Mouse (Mus musculus): ENCODE data around the gene Ociad2.

DNA sequence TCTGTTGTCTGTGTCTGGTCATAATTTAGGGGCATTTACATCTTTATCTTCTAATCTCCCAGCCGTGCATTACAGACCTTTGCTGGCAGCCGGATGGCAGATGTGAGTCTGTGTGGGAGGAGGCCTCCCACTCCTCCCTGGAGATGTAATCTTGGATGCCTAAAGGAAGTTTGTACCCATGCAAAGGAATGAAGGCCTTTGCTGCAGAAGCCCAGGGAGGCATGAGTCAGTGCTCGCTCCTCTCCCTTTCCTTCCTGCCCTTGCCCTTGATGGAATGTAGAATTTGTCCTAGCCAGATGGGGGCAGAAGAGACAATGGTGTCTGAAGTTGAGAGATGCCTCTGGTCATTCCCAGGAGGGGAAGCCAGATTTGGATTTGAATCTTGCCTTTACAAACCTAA is 32.4 kb upstream of the Ociad2 start:
- no peak for TF ChIP-seq GATA1 (IDR thresholded peaks at IDR 0.05; ENCODE audit: low read length)
- no peak for TF ChIP-seq TAL1 (IDR thresholded peaks at IDR 0.05; ENCODE audit: low read length)
